Mouse (Mus musculus) stomach, embryonic 16.5 days (tissue): ENCODE measurements around the gene G3bp1. TPM values are rescaled to one million over a fixed set of nuclear protein-coding genes. Genes with fewer than 3 reads are reported as not detected.

Experiments
- ATAC-seq: fragments of 200-750 bp; cut with Nextera tagmentation; 2 replicates; pipeline ENCODE4 v1.8.0; 2017; ENCODE audit warnings: moderate number of reproducible peaks, moderate TSS enrichment; ENCODE audit not compliant: insufficient read depth, low FRiP score
- H3K27ac ChIP-seq: fragments of 300-500 bp; sonication (generic); 2 replicates; pipeline ENCODE4 v1.5.1; 2014; ENCODE audit warnings: low read length
- H3K27me3 ChIP-seq: fragments of 300-500 bp; sonication (generic); 2 replicates; pipeline ENCODE4 v1.6.1; 2014; ENCODE audit warnings: low read length, control low read depth, mixed read lengths; ENCODE audit not compliant: control insufficient read depth, insufficient read depth
- H3K36me3 ChIP-seq: fragments of 300-500 bp; sonication (generic); 2 replicates; pipeline ENCODE4 v1.6.1; 2014; ENCODE audit warnings: low read length; ENCODE audit not compliant: control insufficient read depth, insufficient read depth
- H3K4me1 ChIP-seq: fragments of 300-500 bp; sonication (generic); 2 replicates; pipeline ENCODE4 v1.6.1; 2014; ENCODE audit warnings: low read length, control low read depth, mixed read lengths; ENCODE audit not compliant: control insufficient read depth, insufficient read depth
- H3K4me2 ChIP-seq: fragments of 300-500 bp; sonication (generic); 2 replicates; pipeline ENCODE4 v1.6.1; 2014; ENCODE audit warnings: low read depth, low read length, mixed read lengths
- H3K4me3 ChIP-seq: fragments of 300-500 bp; sonication (generic); replicated peaks from 2 replicates; pipeline ENCODE4 v1.5.1; 2014; ENCODE audit warnings: mild to moderate bottlenecking, low read length
- H3K9ac ChIP-seq: fragments of 300-500 bp; sonication (generic); 2 replicates; pipeline ENCODE4 v1.6.1; 2014; ENCODE audit warnings: low read length
- H3K9me3 ChIP-seq: fragments of 300-500 bp; sonication (generic); replicated peaks from 2 replicates; pipeline ENCODE4 v1.6.1; 2016; ENCODE audit warnings: low read length, control low read depth; ENCODE audit not compliant: control insufficient read depth
- whole genome bisulfite sequencing: fragments of 180-500 bp; shearing (Covaris S2); extraction: QIAGEN DNeasy Blood & Tissue Kit; methylation state at CpG from one replicate; pipeline ENCODE4 v1.1.7; 2014; 5-methylcytosine and 5-hydroxymethylcytosine counted together
- polyA plus RNA-seq: library from polyadenylated mRNA; unstranded; fragments of >200 nt; fragmentation: Nextera tagmentation; extraction: Ambion mirVana; gene quantifications from 2 replicates; pipeline ENCODE4 v1.2.1, GENCODE M21; 2015

G3bp1 gene
- 130 and 142 TPM in 2 replicates for polyA plus RNA-seq

GRCm38 (mm10) chr11:55469048-55469843 lies at the start of gene G3bp1:
TSS of gene G3bp1 (plus strand) at chr11:55469685.
- Histone ChIP-seq H3K27me3 (no peaks in the 10 kb centered on the region), H3K27ac (peak within 1 kb of the TSS; percentile 96), H3K9ac (peak within 1 kb of the TSS; percentile 99), H3K4me2 (peak within 1 kb of the TSS; percentile 81), H3K4me3 (peak within 1 kb of the TSS; percentile 91), H3K4me1 (peaks cover 23% of the 10 kb centered on the region), H3K36me3 (0 out of 2 replicates have a peak, but pooled peaks cover 2% of the 10 kb centered on the region), H3K9me3 (no peaks in the 10 kb centered on the region)
- ATAC-seq, result peak; percentile 97
- WGBS, result under 1% methylated on average over 57 of the region's 57 CpGs

GRCm38 (mm10) chr11:55422978-55423377 lies 46.5 kb upstream of the G3bp1 start, which contains the start of gene Sparc:
TSS of gene Sparc (minus strand) at chr11:55423183.
- H3K4me1 ChIP-seq, result peaks cover 30% of the 10 kb centered on the region

GRCm38 (mm10) chr11:55423756-55424155 lies 45.7 kb upstream of the G3bp1 start:
- WGBS, result 25% methylated on average over 4 of the region's 4 CpGs
- no peaks in the 10 kb centered on the region for H3K36me3 ChIP-seq
- H3K9me3 ChIP-seq, result no peaks in the 10 kb centered on the region
- H3K27me3 ChIP-seq, result no peaks in the 10 kb centered on the region
- H3K4me1 ChIP-seq, result peaks cover 35% of the 10 kb centered on the region
- no peak overlapping the region for H3K4me3 ChIP-seq
- H3K4me2 ChIP-seq, result no peak overlapping the region
- 0 out of 2 replicates have a peak, but pooled peaks have one; percentile 23 for ATAC-seq
- 0 out of 2 replicates have a peak overlapping the region, but pooled peaks have one; percentile 4 for H3K9ac ChIP-seq
- peak overlapping the region; percentile 58; the same call in 1 of the 2 replicates for H3K27ac ChIP-seq

More at GRCm38 (mm10) chr11:55422978-55423377, 46.5 kb upstream of the G3bp1 start, which contains the start of gene Sparc:
- Histone ChIP-seq H3K4me3 (no peak within 1 kb of the TSS), H3K4me2 (no peak within 1 kb of the TSS), H3K9me3 (no peaks in the 10 kb centered on the region), H3K27me3 (no peaks in the 10 kb centered on the region), H3K9ac (0 out of 2 replicates have a peak within 1 kb of the TSS, but pooled peaks have one; percentile 4), H3K36me3 (no peaks in the 10 kb centered on the region), H3K27ac (peak within 1 kb of the TSS; percentile 58)
- WGBS, result 91% methylated on average over 1 of the region's 1 CpGs
- ATAC-seq, result no peak

GRCm38 (mm10) chr11:55424746-55425360 lies 44.6 kb upstream of the G3bp1 start:
- Histone ChIP-seq H3K36me3 (no peaks in the 10 kb centered on the region), H3K27ac (0 out of 2 replicates have a peak overlapping the region, but pooled peaks have one; percentile 8), H3K4me1 (peaks cover 35% of the 10 kb centered on the region), H3K9ac (0 out of 2 replicates have a peak overlapping the region, but pooled peaks have one; percentile 21), H3K4me3 (no peak overlapping the region), H3K4me2 (no peak overlapping the region), H3K27me3 (no peaks in the 10 kb centered on the region), H3K9me3 (no peaks in the 10 kb centered on the region)
- WGBS, result 76% methylated on average over 8 of the region's 8 CpGs
- ATAC-seq, result no peak

- no peaks in the 10 kb centered on the region for H3K27me3 ChIP-seq
- 0 out of 2 replicates have a peak overlapping the region, but pooled peaks have one; percentile 22 for H3K4me2 ChIP-seq
- 20% methylated on average over 16 of the region's 16 CpGs for WGBS
- ATAC-seq, result peak; percentile 95
- H3K4me3 ChIP-seq, result no peak overlapping the region
- H3K27ac ChIP-seq, result peak overlapping the region; percentile 98
- H3K4me1 ChIP-seq, result peaks cover 26% of the 10 kb centered on the region
- H3K9me3 ChIP-seq, result no peaks in the 10 kb centered on the region
- no peaks in the 10 kb centered on the region for H3K36me3 ChIP-seq
- H3K9ac ChIP-seq, result peak overlapping the region; percentile 64
Observed at GRCm38 (mm10) chr11:55428186-55429012, 41.1 kb upstream of the G3bp1 start.

- 91% methylated on average over 2 of the region's 2 CpGs for WGBS
- ATAC-seq, result no peak
Observed at GRCm38 (mm10) chr11:55429973-55430372, 39.5 kb upstream of the G3bp1 start.

GRCm38 (mm10) chr11:55432981-55433380 lies 36.5 kb upstream of the G3bp1 start:
- Histone ChIP-seq H3K4me3 (no peak overlapping the region), H3K9ac (no peak overlapping the region), H3K4me1 (peaks cover 10% of the 10 kb centered on the region), H3K36me3 (no peaks in the 10 kb centered on the region), H3K4me2 (no peak overlapping the region), H3K27ac (peak overlapping the region; percentile 52), H3K27me3 (no peaks in the 10 kb centered on the region), H3K9me3 (no peaks in the 10 kb centered on the region)
- 44% methylated on average over 3 of the region's 3 CpGs for WGBS
- no peak for ATAC-seq

More at GRCm38 (mm10) chr11:55429973-55430372, 39.5 kb upstream of the G3bp1 start:
- no peak overlapping the region for H3K27ac ChIP-seq
- H3K9ac ChIP-seq, result no peak overlapping the region
- H3K36me3 ChIP-seq, result no peaks in the 10 kb centered on the region
- H3K4me1 ChIP-seq, result peaks cover 11% of the 10 kb centered on the region
- no peaks in the 10 kb centered on the region for H3K9me3 ChIP-seq
- no peaks in the 10 kb centered on the region for H3K27me3 ChIP-seq
- H3K4me2 ChIP-seq, result no peak overlapping the region
- H3K4me3 ChIP-seq, result no peak overlapping the region

GRCm38 (mm10) chr11:55436089-55436488 lies 33.4 kb upstream of the G3bp1 start:
- Histone ChIP-seq H3K27me3 (no peaks in the 10 kb centered on the region), H3K9ac (no peak overlapping the region), H3K4me2 (no peak overlapping the region), H3K27ac (no peak overlapping the region), H3K4me1 (0 out of 2 replicates have a peak, but pooled peaks cover 3% of the 10 kb centered on the region), H3K4me3 (no peak overlapping the region), H3K36me3 (no peaks in the 10 kb centered on the region), H3K9me3 (no peaks in the 10 kb centered on the region)
- no peak for ATAC-seq
- 82% methylated on average over 6 of the region's 6 CpGs for WGBS
